Mouse (Mus musculus): ENCODE data around the gene Hapln4.

Gene Hapln4

GRCm38 (mm10) chr8:70104506-70104905, 21.2 kb downstream of the Hapln4 start:
- DNase-seq = peak; percentile 75 to 80

- DNase-seq = no peak
Measured at GRCm38 (mm10) chr8:70104922-70105321, 21.7 kb downstream of the Hapln4 start.

GRCm38 (mm10) chr8:70110451-70110850, 27.2 kb downstream of the Hapln4 start:
- peak; percentile 38 to 49 for DNase-seq

GRCm38 (mm10) chr8:70111192-70111795, 28.0 kb downstream of the Hapln4 start:
- no peak for DNase-seq

GRCm38 (mm10) chr8:70112401-70113016, 29.3 kb downstream of the Hapln4 start:
- DNase-seq = peak; percentile 25 to 27

- no peak for DNase-seq
Measured at GRCm38 (mm10) chr8:70114488-70114887, 31.2 kb downstream of the Hapln4 start.

GRCm38 (mm10) chr8:70114892-70115291, 31.6 kb downstream of the Hapln4 start:
- no peak for DNase-seq

- peak; percentile 48 to 49 for DNase-seq
Measured at GRCm38 (mm10) chr8:70117611-70118010, 34.4 kb downstream of the Hapln4 start.

- peak; percentile 36 to 50 for DNase-seq
Measured at GRCm38 (mm10) chr8:70118726-70119700, 35.8 kb downstream of the Hapln4 start.

- DNase-seq = peak; percentile 36 to 48
Measured at GRCm38 (mm10) chr8:70120667-70121066, 37.4 kb downstream of the Hapln4 start, which contains the start of gene Ncan. Ncan (minus strand) TSS chr8:70120873.

GRCm38 (mm10) chr8:70122863-70123262, 39.6 kb downstream of the Hapln4 start:
- DNase-seq = peak; percentile 41 to 42

GRCm38 (mm10) chr8:70124992-70125391, 41.7 kb downstream of the Hapln4 start:
- no peak for DNase-seq

GRCm38 (mm10) chr8:70128435-70128834, 45.2 kb downstream of the Hapln4 start:
- no peak for DNase-seq

- DNase-seq = no peak
Measured at GRCm38 (mm10) chr8:70129309-70129952, 46.2 kb downstream of the Hapln4 start.

GRCm38 (mm10) chr8:70130066-70130465, 46.8 kb downstream of the Hapln4 start:
- DNase-seq = no peak

- DNase-seq = peak; percentile 91
Measured at GRCm38 (mm10) chr8:70131166-70131883, 48.1 kb downstream of the Hapln4 start, which contains the start of gene Nr2c2ap. Nr2c2ap (plus strand) TSS chr8:70131333.

- DNase-seq = no peak
Measured at GRCm38 (mm10) chr8:70134086-70134485, 50.8 kb downstream of the Hapln4 start.

GRCm38 (mm10) chr8:70134931-70135330, 51.7 kb downstream of the Hapln4 start:
- DNase-seq = no peak

GRCm38 (mm10) chr8:70136591-70136990, 53.3 kb downstream of the Hapln4 start:
- no peak for DNase-seq

- no peak for DNase-seq
Measured at GRCm38 (mm10) chr8:70137890-70138289, 54.6 kb downstream of the Hapln4 start.

GRCm38 (mm10) chr8:70139026-70139857, 56.0 kb downstream of the Hapln4 start, which contains the start of the genes Rfxank, Borcs8 and Mef2b:
Rfxank (minus strand) TSS chr8:70139154.
Borcs8 (plus strand) TSS chr8:70139499.
Mef2b (plus strand) TSS chr8:70139711.
- peak; percentile 99 to 100 for DNase-seq

All from B cell, adult 2 months (primary cell).